Mouse (Mus musculus): Measurements from ENCODE around the gene Fzd2. TPM values are rescaled to one million over a fixed set of nuclear protein-coding genes. Genes with fewer than 3 reads are reported as not detected.

Fzd2 gene
- polyA plus RNA-seq, 2 experiments = 65.5 to 163 TPM

DNA sequence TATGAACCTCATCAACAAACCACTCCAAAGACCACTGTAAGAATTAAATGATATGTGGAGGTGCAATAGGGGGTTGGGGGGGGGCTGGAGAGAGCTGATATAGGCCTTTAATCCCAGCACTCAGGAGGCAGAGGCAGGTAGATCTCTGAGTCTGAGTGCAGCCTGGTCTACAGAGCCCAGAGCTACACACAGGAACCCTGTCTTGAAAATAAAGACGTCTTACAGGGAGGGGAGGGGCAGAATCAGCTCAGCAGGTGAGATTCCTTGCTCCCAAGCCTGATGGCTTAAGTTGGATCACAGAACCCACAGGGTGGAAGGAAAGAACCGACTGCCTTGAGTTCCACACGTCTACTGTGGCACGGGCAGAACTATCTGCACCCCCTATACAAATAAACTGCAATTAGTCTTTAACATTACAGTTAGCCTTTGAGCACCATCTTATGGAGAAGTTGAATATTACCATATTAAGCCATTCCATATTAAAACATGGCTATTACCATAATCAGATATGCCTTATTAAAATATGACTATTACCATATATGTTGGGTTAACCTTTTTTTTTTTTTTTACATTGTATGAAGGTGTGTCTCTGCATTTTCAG, 52.2 kb downstream of the Fzd2 start:
- no peak overlapping the region for H3K9ac ChIP-seq (ENCODE audit: low read depth, low read length, severe bottlenecking)
- peak; percentile 57; the same call in 1 of the 2 replicates for ATAC-seq (ENCODE audit: low FRiP score, low read depth)
- no peaks in the 10 kb centered on the region for H3K9me3 ChIP-seq (ENCODE audit: control insufficient read depth, low read length)
- no peak overlapping the region for H3K4me2 ChIP-seq (replicated peaks; ENCODE audit: low read depth, low read length, severe bottlenecking)
- no peaks in the 10 kb centered on the region for H3K27me3 ChIP-seq (ENCODE audit: control insufficient read depth, insufficient read depth, low read length)
- 12% methylated on average over 4 of the region's 4 CpGs for WGBS
- H3K4me1 ChIP-seq (ENCODE audit: control insufficient read depth, insufficient read depth, low read length) = peaks cover 3% of the 10 kb centered on the region; the same call in 1 of the 2 replicates
- no peaks in the 10 kb centered on the region for H3K36me3 ChIP-seq (ENCODE audit: control insufficient read depth, insufficient read depth, low read length)
- H3K27ac ChIP-seq (replicated peaks; ENCODE audit: low read depth, low read length) = no peak overlapping the region
- peak; percentile 59 for DNase-seq (ENCODE audit: low spot score)
- H3K4me3 ChIP-seq (replicated peaks; ENCODE audit: low read length) = no peak overlapping the region
- TF ChIP-seq POLR2A (IDR thresholded peaks at IDR 0.05; ENCODE audit: borderline replicate concordance, extremely low read depth, insufficient read depth, insufficient read length) = no peak

- H3K4me2 ChIP-seq (replicated peaks; ENCODE audit: low read depth, low read length, severe bottlenecking) = no peak overlapping the region
- H3K36me3 ChIP-seq (ENCODE audit: control insufficient read depth, insufficient read depth, low read length) = no peaks in the 10 kb centered on the region
- ATAC-seq (ENCODE audit: low FRiP score, low read depth) (no peak), DNase-seq (ENCODE audit: low spot score) (no peak)
- no peaks in the 10 kb centered on the region for H3K9me3 ChIP-seq (ENCODE audit: control insufficient read depth, low read length)
- no peak for TF ChIP-seq POLR2A (IDR thresholded peaks at IDR 0.05; ENCODE audit: borderline replicate concordance, extremely low read depth, insufficient read depth, insufficient read length)
- H3K9ac ChIP-seq (ENCODE audit: low read depth, low read length, severe bottlenecking) = no peak overlapping the region
- 28% methylated on average over 6 of the region's 6 CpGs for WGBS
- no peaks in the 10 kb centered on the region for H3K27me3 ChIP-seq (ENCODE audit: control insufficient read depth, insufficient read depth, low read length)
- H3K27ac ChIP-seq (replicated peaks; ENCODE audit: low read depth, low read length) = no peak overlapping the region
- H3K4me1 ChIP-seq (ENCODE audit: control insufficient read depth, insufficient read depth, low read length) = peaks cover 3% of the 10 kb centered on the region; the same call in 1 of the 2 replicates
- no peak overlapping the region for H3K4me3 ChIP-seq (replicated peaks; ENCODE audit: low read length)
Measured at GRCm38 (mm10) chr11:102656931-102657330, 52.7 kb downstream of the Fzd2 start.

Other genes starting within 250 kb of the Fzd2 start
- gene Slc4a1, start 238.2 kb upstream of the Fzd2 start, polyA plus RNA-seq (2012; rRNA removed) = 3.5 and 4.3 TPM in 2 replicates
- 2.8 and 6.6 TPM in 2 replicates for gene Slc4a1, start 238.2 kb upstream of the Fzd2 start, polyA plus RNA-seq (2014; fragmentation: Nextera tagmentation; extraction: Ambion mirVana)
- gene Rundc3a, start 211.0 kb upstream of the Fzd2 start, polyA plus RNA-seq (2012; rRNA removed) = 2.9 and 3.2 TPM in 2 replicates
- 1.0 and 1.1 TPM in 2 replicates for gene Rundc3a, start 211.0 kb upstream of the Fzd2 start, polyA plus RNA-seq (2014; fragmentation: Nextera tagmentation; extraction: Ambion mirVana)
- 120 and 181 TPM in 2 replicates for gene Slc25a39, start 196.4 kb upstream of the Fzd2 start, polyA plus RNA-seq (2012; rRNA removed)
- 179 and 195 TPM in 2 replicates for gene Slc25a39, start 196.4 kb upstream of the Fzd2 start, polyA plus RNA-seq (2014; fragmentation: Nextera tagmentation; extraction: Ambion mirVana)
- 120 and 135 TPM in 2 replicates for gene Grn, start 174.1 kb upstream of the Fzd2 start, polyA plus RNA-seq (2012; rRNA removed)
- gene Grn, start 174.1 kb upstream of the Fzd2 start, polyA plus RNA-seq (2014; fragmentation: Nextera tagmentation; extraction: Ambion mirVana) = 118 and 133 TPM in 2 replicates
- gene Fam171a2, start 156.7 kb upstream of the Fzd2 start, polyA plus RNA-seq (2012; rRNA removed) = 56.8 and 85.1 TPM in 2 replicates
- 8.9 and 10.0 TPM in 2 replicates for gene Fam171a2, start 156.7 kb upstream of the Fzd2 start, polyA plus RNA-seq (2014; fragmentation: Nextera tagmentation; extraction: Ambion mirVana)
- 7.0 and 7.3 TPM in 2 replicates for gene Itga2b, start 134.3 kb upstream of the Fzd2 start, polyA plus RNA-seq (2012; rRNA removed)
- 3.5 and 5.0 TPM in 2 replicates for gene Itga2b, start 134.3 kb upstream of the Fzd2 start, polyA plus RNA-seq (2014; fragmentation: Nextera tagmentation; extraction: Ambion mirVana)
- gene Gpatch8, start 48.0 kb upstream of the Fzd2 start, polyA plus RNA-seq (2012; rRNA removed) = 38.2 and 41.1 TPM in 2 replicates
- 43.0 and 54.7 TPM in 2 replicates for gene Gpatch8, start 48.0 kb upstream of the Fzd2 start, polyA plus RNA-seq (2014; fragmentation: Nextera tagmentation; extraction: Ambion mirVana)
- gene Gm11627, start 24.9 kb upstream of the Fzd2 start, polyA plus RNA-seq (2012; rRNA removed) = 5.5 and 7.2 TPM in 2 replicates
- 11.4 and 13.2 TPM in 2 replicates for gene Gm11627, start 24.9 kb upstream of the Fzd2 start, polyA plus RNA-seq (2014; fragmentation: Nextera tagmentation; extraction: Ambion mirVana)
- gene Meioc, start 59.3 kb downstream of the Fzd2 start, polyA plus RNA-seq (2012; rRNA removed) = 0.68 and 1.2 TPM in 2 replicates
- 0.91 and 1.00 TPM in 2 replicates for gene Meioc, start 59.3 kb downstream of the Fzd2 start, polyA plus RNA-seq (2014; fragmentation: Nextera tagmentation; extraction: Ambion mirVana)
- gene Ccdc43, start 93.4 kb downstream of the Fzd2 start, polyA plus RNA-seq (2012; rRNA removed) = 18.6 and 23.6 TPM in 2 replicates
- 36.6 and 38.1 TPM in 2 replicates for gene Ccdc43, start 93.4 kb downstream of the Fzd2 start, polyA plus RNA-seq (2014; fragmentation: Nextera tagmentation; extraction: Ambion mirVana)
- 21.0 and 23.8 TPM in 2 replicates for gene Adam11, start 157.0 kb downstream of the Fzd2 start, polyA plus RNA-seq (2012; rRNA removed)
- gene Adam11, start 157.0 kb downstream of the Fzd2 start, polyA plus RNA-seq (2014; fragmentation: Nextera tagmentation; extraction: Ambion mirVana) = 5.6 and 8.3 TPM in 2 replicates
- gene Gjc1, start 215.3 kb downstream of the Fzd2 start, polyA plus RNA-seq (2012; rRNA removed) = 76.6 and 80.0 TPM in 2 replicates
- gene Gjc1, start 215.3 kb downstream of the Fzd2 start, polyA plus RNA-seq (2014; fragmentation: Nextera tagmentation; extraction: Ambion mirVana) = 59.6 and 67.5 TPM in 2 replicates
- not detected in 2 replicates for gene Higd1b, start 231.5 kb downstream of the Fzd2 start, polyA plus RNA-seq (2012; rRNA removed)
- gene Higd1b, start 231.5 kb downstream of the Fzd2 start, polyA plus RNA-seq (2014; fragmentation: Nextera tagmentation; extraction: Ambion mirVana) = 0.43 and 0.48 TPM in 2 replicates